25 mouse cellular contexts compared by ENCODE assay signal in genomic region chr14:105182786-105183185, GRCm38 (mm10). TPM values are rescaled to one million over a fixed set of nuclear protein-coding genes. Genes with fewer than 3 reads are reported as not detected.
A peak's percentile ranks its signal among the peaks of the same experiment; 100 is the strongest.
DNase-seq lines count a peak whose midpoint lies in the region; ATAC-seq and TF ChIP-seq lines count a peak whose summit lies in the region.
"Had no signal": no experiment of that assay in that cellular context is flagged by ENCODE, and none has a peak within 500 bp of the region (broad histone marks: within the 10 kb centered on the region; RNA-seq: fewer than 3 reads in every experiment).

No protein-coding gene starts in this region.

- H3K36me3 ChIP-seq in forebrain, embryonic 11.5 days (ENCODE audit: control insufficient read depth, insufficient read depth, low read length) = no peaks in the 10 kb centered on the region
- H3K36me3 ChIP-seq: embryonic facial prominence, embryonic 13.5 days; forebrain, embryonic 10.5 days; hindbrain, embryonic 12.5 days; limb, embryonic 12.5 days; liver, embryonic 15.5 days had no signal

- no peak overlapping the region for H3K4me2 ChIP-seq in forebrain, embryonic 11.5 days (ENCODE audit: low read depth, low read length, severe bottlenecking)
- H3K4me2 ChIP-seq: embryonic facial prominence, embryonic 13.5 days; heart, embryonic 11.5 days; hindbrain, embryonic 12.5 days; limb, embryonic 12.5 days; liver, embryonic 15.5 days; lung, embryonic 14.5 days had no signal

- peak; percentile 81 for ATAC-seq in megakaryocyte, adult 5-6 weeks (ENCODE audit: poor library complexity, severe bottlenecking)
- no peak for ATAC-seq in forebrain, embryonic 11.5 days (replicated peaks; ENCODE audit: low FRiP score)
- ATAC-seq: forebrain, postnatal 0 days; hindbrain, postnatal 0 days; intestine, postnatal 0 days had no signal

- peaks cover 5% of the 10 kb centered on the region for H3K4me1 ChIP-seq in bone marrow macrophage, adult 2 months (ENCODE audit: control insufficient read depth, insufficient read depth, low read length)
- H3K4me1 ChIP-seq in forebrain, embryonic 11.5 days (replicated peaks; ENCODE audit: control insufficient read depth, insufficient read depth, low read length) = no peaks in the 10 kb centered on the region
- H3K4me1 ChIP-seq: embryonic facial prominence, embryonic 13.5 days; hindbrain, embryonic 12.5 days; limb, embryonic 12.5 days; liver, embryonic 15.5 days had no signal

- H3K9me3 ChIP-seq in forebrain, embryonic 11.5 days (ENCODE audit: control insufficient read depth, low read length) = no peaks in the 10 kb centered on the region
- H3K9me3 ChIP-seq: embryonic facial prominence, embryonic 13.5 days; forebrain, embryonic 10.5 days; hindbrain, embryonic 12.5 days; limb, embryonic 12.5 days; liver, embryonic 15.5 days; megakaryocyte, embryonic 14.5 days had no signal

- 77% methylated on average over 3 of the region's 3 CpGs for WGBS in forebrain, embryonic 11.5 days

- TF ChIP-seq POLR2A in bone marrow macrophage, adult 2 months (IDR thresholded peaks at IDR 0.05; ENCODE audit: borderline replicate concordance, low read depth, low read length) = no peak

- TF ChIP-seq CTCF in bone marrow macrophage, adult 2 months (IDR thresholded peaks at IDR 0.05; ENCODE audit: low read depth, low read length) = no peak

- H3K27ac ChIP-seq in bone marrow macrophage, adult 2 months (ENCODE audit: insufficient read depth, low read depth, low read length) = peak overlapping the region; percentile 27; the same call in 1 of the 2 replicates
- H3K27ac ChIP-seq in forebrain, embryonic 11.5 days (ENCODE audit: low read depth, low read length) = no peak overlapping the region
- H3K27ac ChIP-seq: embryonic facial prominence, embryonic 13.5 days; forebrain, embryonic 10.5 days; hindbrain, embryonic 12.5 days; hindbrain, postnatal 0 days; limb, embryonic 12.5 days; liver, embryonic 15.5 days had no signal

- H3K27me3 ChIP-seq in forebrain, embryonic 11.5 days (ENCODE audit: control insufficient read depth, insufficient read depth, low read length) = no peaks in the 10 kb centered on the region
- H3K27me3 ChIP-seq: embryonic facial prominence, embryonic 13.5 days; hindbrain, embryonic 12.5 days; limb, embryonic 12.5 days; liver, embryonic 15.5 days; megakaryocyte, embryonic 14.5 days had no signal

- no peak overlapping the region for H3K9ac ChIP-seq in forebrain, embryonic 11.5 days (ENCODE audit: low read length)
- H3K9ac ChIP-seq: embryonic facial prominence, embryonic 13.5 days; forebrain, postnatal 0 days; hindbrain, embryonic 12.5 days; limb, embryonic 12.5 days; liver, embryonic 15.5 days; lung, embryonic 14.5 days had no signal

- H3K4me3 ChIP-seq in bone marrow macrophage, adult 2 months (ENCODE audit: insufficient read depth, low read length) = no peak overlapping the region
- no peak overlapping the region for H3K4me3 ChIP-seq in forebrain, embryonic 11.5 days (ENCODE audit: low read depth, low read length)
- H3K4me3 ChIP-seq: embryonic facial prominence, embryonic 13.5 days; forebrain, embryonic 10.5 days; hindbrain, embryonic 12.5 days; limb, embryonic 12.5 days; liver, embryonic 15.5 days; megakaryocyte, embryonic 14.5 days had no signal

- DNase-seq in A20 (ENCODE audit: low read depth, low spot score) = peak; percentile 57
- DNase-seq in CD4-positive, CD25-positive, alpha-beta regulatory T cell, adult 2 months (ENCODE audit: low read depth, low spot score) = peak; percentile 19
- no peak for DNase-seq in ovary, postnatal 14 days (ENCODE audit: low spot score)
- DNase-seq in right cerebral cortex, adult 2 months (ENCODE audit: low spot score in 2 of 2) = no peak
- DNase-seq in forebrain, embryonic 11.5 days (ENCODE audit: low spot score) = no peak
- DNase-seq: adrenal gland, adult 2 months; cerebellum, adult 11 months; cerebellum, adult 9-10 months; forebrain, postnatal 0 days; heart, postnatal 36 days; kidney, postnatal 14 days; lung, embryonic 14.5 days; lung, postnatal 14 days; midbrain, embryonic 14.5 days had no signal

RNA-seq across cellular contexts. Expression of gene Rbm26, which starts 5.7 kb away (rescaled TPM):
- 43.2 and 46.0 TPM in 2 replicates for polyA plus RNA-seq in bone marrow macrophage, adult 2 months (2012; ENCODE audit: insufficient read depth, insufficient read length, missing spikeins)
- 39.4 and 41.5 TPM in 2 replicates for total RNA-seq in megakaryocyte, adult 5-6 weeks (2015)
- 35.6 and 43.0 TPM in 2 replicates for total RNA-seq in megakaryocyte, adult 5-6 weeks (2017)
- 43.8 and 48.7 TPM in 2 replicates for polyA plus RNA-seq in forebrain, embryonic 11.5 days (2014; fragmentation: Nextera tagmentation; extraction: Ambion mirVana)

Comparison
In these comparisons a context has a peak if more than half of its experiments do, and no peak if none do; other contexts are left out.
1. DNase-seq: peak in A20 (single experiment) and CD4-positive, CD25-positive, alpha-beta regulatory T cell, adult 2 months (single experiment); none in ovary, postnatal 14 days (single experiment), right cerebral cortex, adult 2 months (0 of 2) and forebrain, embryonic 11.5 days (single experiment).